Mouse (Mus musculus) spleen, postnatal 10 days (tissue): Measurements from ENCODE around the gene Pla2g12a.

Source experiments
- DNase-seq, 2 experiments: peaks; one replicate each; pipeline ENCODE4 v3.0.0; 2021 to 2022; ENCODE audit warnings: low spot score in 2 of 2

Pla2g12a gene

GRCm38 (mm10) chr3:129898886-129899285, 20.5 kb downstream of the Pla2g12a start:
- DNase-seq: peak in 1 of 2 experiments; percentile 35

- DNase-seq: peak; percentile 77 to 89
These were observed 22.9 kb downstream of the Pla2g12a start, which contains the start of gene Casp6 for GRCm38 (mm10) chr3:129901271-129901809. Gene Casp6, plus strand, starts transcription at chr3:129901425.

- DNase-seq: no peak
These were observed 25.0 kb downstream of the Pla2g12a start for GRCm38 (mm10) chr3:129903369-129903768.

- no peak for DNase-seq
These were observed 25.5 kb downstream of the Pla2g12a start for GRCm38 (mm10) chr3:129903866-129904265.

- DNase-seq: no peak
These were observed 26.2 kb downstream of the Pla2g12a start for GRCm38 (mm10) chr3:129904381-129905132.

GRCm38 (mm10) chr3:129912025-129912424, 33.6 kb downstream of the Pla2g12a start:
- DNase-seq: no peak

- no peak for DNase-seq
These were observed 34.8 kb downstream of the Pla2g12a start for GRCm38 (mm10) chr3:129913241-129913640.

GRCm38 (mm10) chr3:129917424-129917823, 39.0 kb downstream of the Pla2g12a start:
- no peak for DNase-seq

GRCm38 (mm10) chr3:129918434-129918833, 40.0 kb downstream of the Pla2g12a start:
- DNase-seq: peak in 1 of 2 experiments; percentile 55

- DNase-seq: no peak
These were observed 45.2 kb downstream of the Pla2g12a start for GRCm38 (mm10) chr3:129923581-129923980.

GRCm38 (mm10) chr3:129925861-129926260, 47.5 kb downstream of the Pla2g12a start:
- no peak for DNase-seq

- no peak for DNase-seq
These were observed 51.9 kb downstream of the Pla2g12a start for GRCm38 (mm10) chr3:129930213-129930778.

- DNase-seq: peak in 1 of 2 experiments; percentile 39
These were observed 54.0 kb downstream of the Pla2g12a start for GRCm38 (mm10) chr3:129932443-129932842.

- DNase-seq: no peak
These were observed 58.2 kb downstream of the Pla2g12a start for GRCm38 (mm10) chr3:129936561-129936960.

- DNase-seq: no peak
These were observed 59.4 kb downstream of the Pla2g12a start for GRCm38 (mm10) chr3:129937848-129938247.

GRCm38 (mm10) chr3:129939058-129939457, 60.7 kb downstream of the Pla2g12a start:
- no peak for DNase-seq

GRCm38 (mm10) chr3:129940780-129941179, 62.4 kb downstream of the Pla2g12a start:
- DNase-seq: no peak

GRCm38 (mm10) chr3:129941291-129941690, 62.9 kb downstream of the Pla2g12a start:
- DNase-seq: no peak

GRCm38 (mm10) chr3:129943813-129944212, 65.4 kb downstream of the Pla2g12a start:
- no peak for DNase-seq
